Mouse (Mus musculus) left cerebral cortex, postnatal 14 days (tissue): Measurements from ENCODE around the gene Prkn. TPM values are rescaled to one million over a fixed set of nuclear protein-coding genes. Genes with fewer than 3 reads are reported as not detected.

Experiments used
- DNase-seq, 2 experiments: peaks; one replicate each; pipeline ENCODE4 v3.0.0; 2021 to 2022; ENCODE audit warnings: low spot score in 2 of 2, mixed read lengths in 1 of 2
- intact Hi-C: fragments of 180-260 bp; cut with DNase I; formaldehyde crosslinking; loops from one replicate; pipeline ENCODE4 v1.15.1; 2025
- total RNA-seq, 2 experiments: library from RNA; stranded (reverse); gene quantifications; 2 replicates each; pipeline ENCODE4 v1.2.3; 2021

The Prkn gene
- total RNA-seq, 2 experiments from 2014 or later: 16.3 to 16.7 TPM

GRCm38 (mm10) chr17:12032014-12032791, 1192.0 kb downstream of the Prkn start:
- DNase-seq: no peak
- intact Hi-C loops: no loop called here

GRCm38 (mm10) chr17:12035386-12035785, 1195.2 kb downstream of the Prkn start:
- intact Hi-C loops: no loop called here
- DNase-seq: no peak

- peak; percentile 76 to 85 for DNase-seq
- intact Hi-C loops: loop anchor here (2.0 kb wide), 1 partner anchor 333 kb away; no protein-coding TSS in a partner anchor
Observed at GRCm38 (mm10) chr17:12036205-12036604, 1196.0 kb downstream of the Prkn start.

GRCm38 (mm10) chr17:12037065-12037464, 1196.9 kb downstream of the Prkn start:
- intact Hi-C loops: loop anchor here (2.0 kb wide), 1 partner anchor 332 kb away; no protein-coding TSS in a partner anchor

GRCm38 (mm10) chr17:12037574-12037973, 1197.4 kb downstream of the Prkn start:
- intact Hi-C loops: loop anchor here (2.0 kb wide), 1 partner anchor 331 kb away; no protein-coding TSS in a partner anchor
- DNase-seq: no peak

More at GRCm38 (mm10) chr17:12037065-12037464, 1196.9 kb downstream of the Prkn start:
- DNase-seq: no peak

- no peak for DNase-seq
- intact Hi-C loops: no loop called here
Observed at GRCm38 (mm10) chr17:12038499-12038898, 1198.3 kb downstream of the Prkn start.

- intact Hi-C loops: loop anchor here (1.0 kb wide), 1 partner anchor 171 kb away; no protein-coding TSS in a partner anchor
Observed at GRCm38 (mm10) chr17:12039188-12039587, 1199.0 kb downstream of the Prkn start.

GRCm38 (mm10) chr17:12039922-12040321, 1199.7 kb downstream of the Prkn start:
- intact Hi-C loops: loop anchor here (1.0 kb wide), 1 partner anchor 170 kb away; no protein-coding TSS in a partner anchor
- DNase-seq: no peak

More at GRCm38 (mm10) chr17:12039188-12039587, 1199.0 kb downstream of the Prkn start:
- peak; percentile 87 to 91 for DNase-seq

GRCm38 (mm10) chr17:12040546-12040945, 1200.4 kb downstream of the Prkn start:
- DNase-seq: no peak
- intact Hi-C loops: no loop called here

- intact Hi-C loops: no loop called here
- DNase-seq: no peak
Observed at GRCm38 (mm10) chr17:12041091-12041655, 1201.0 kb downstream of the Prkn start.

- peak; percentile 55 to 84 for DNase-seq
- intact Hi-C loops: no loop called here
Observed at GRCm38 (mm10) chr17:12042561-12043256, 1202.5 kb downstream of the Prkn start.

- intact Hi-C loops: no loop called here
- no peak for DNase-seq
Observed at GRCm38 (mm10) chr17:12044222-12044621, 1204.0 kb downstream of the Prkn start.

- intact Hi-C loops: no loop called here
- peak in 1 of 2 experiments; percentile 40 for DNase-seq
Observed at GRCm38 (mm10) chr17:12045861-12046273, 1205.7 kb downstream of the Prkn start.

- no peak for DNase-seq
- intact Hi-C loops: no loop called here
Observed at GRCm38 (mm10) chr17:12047032-12047431, 1206.8 kb downstream of the Prkn start.

- intact Hi-C loops: no loop called here
Observed at GRCm38 (mm10) chr17:12047523-12047922, 1207.3 kb downstream of the Prkn start.

GRCm38 (mm10) chr17:12048695-12049490, 1208.7 kb downstream of the Prkn start:
- intact Hi-C loops: no loop called here

More at GRCm38 (mm10) chr17:12047523-12047922, 1207.3 kb downstream of the Prkn start:
- no peak for DNase-seq

GRCm38 (mm10) chr17:12050261-12050660, 1210.1 kb downstream of the Prkn start:
- DNase-seq: no peak
- intact Hi-C loops: loop anchor here (5.0 kb wide), 1 partner anchor 67 kb away; the partner anchor contains the start of gene Agpat4

More at GRCm38 (mm10) chr17:12048695-12049490, 1208.7 kb downstream of the Prkn start:
- no peak for DNase-seq

GRCm38 (mm10) chr17:12051031-12051430, 1210.8 kb downstream of the Prkn start:
- DNase-seq: no peak

GRCm38 (mm10) chr17:12052651-12053050, 1212.5 kb downstream of the Prkn start:
- DNase-seq: no peak
- intact Hi-C loops: loop anchor here (5.0 kb wide), 1 partner anchor 65 kb away; the partner anchor contains the start of gene Agpat4

More at GRCm38 (mm10) chr17:12051031-12051430, 1210.8 kb downstream of the Prkn start:
- intact Hi-C loops: loop anchor here (5.0 kb wide), 1 partner anchor 66 kb away; the partner anchor contains the start of gene Agpat4
